ENCODE assay signal across 9 mouse cellular contexts in the genomic region with DNA sequence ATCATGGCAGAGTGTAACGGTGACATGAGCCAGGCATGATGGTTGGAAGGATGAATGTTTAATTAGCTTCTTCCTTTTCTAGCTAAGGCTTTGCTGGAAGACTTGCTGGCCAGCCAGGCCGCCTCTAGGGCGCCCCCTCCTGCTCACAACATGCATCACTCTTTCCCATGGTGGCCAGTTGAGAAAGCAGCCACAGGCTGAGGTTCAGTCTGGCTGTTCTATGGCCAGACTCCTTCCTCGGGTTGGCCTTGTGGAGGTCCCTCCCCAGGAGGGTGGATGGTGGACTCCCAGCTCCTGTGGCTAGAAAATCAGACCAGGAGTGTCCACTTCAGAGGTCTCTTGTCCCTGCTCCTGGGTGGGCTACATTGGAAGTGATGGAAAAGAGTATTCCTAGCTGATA. TPM values are rescaled to one million over a fixed set of nuclear protein-coding genes. Genes with fewer than 3 reads are reported as not detected.
A peak's percentile ranks its signal among the peaks of the same experiment; 100 is the strongest.
DNase-seq lines count a peak whose midpoint lies in the region; ATAC-seq and TF ChIP-seq lines count a peak whose summit lies in the region.
"Had no signal": no experiment of that assay in that cellular context is flagged by ENCODE, and none has a peak within 500 bp of the region (broad histone marks: within the 10 kb centered on the region; RNA-seq: fewer than 3 reads in every experiment).

No protein-coding gene starts in this region.

- TF ChIP-seq POLR2A in limb, embryonic 14.5 days (IDR thresholded peaks at IDR 0.05; ENCODE audit: borderline replicate concordance, extremely low read depth, insufficient read depth, insufficient read length) = no peak

- H3K27me3 ChIP-seq in hindbrain, postnatal 0 days (ENCODE audit: insufficient read depth, low read length) = no peaks in the 10 kb centered on the region
- H3K27me3 ChIP-seq in limb, embryonic 14.5 days (ENCODE audit: control insufficient read depth, insufficient read depth, low read length) = no peaks in the 10 kb centered on the region

- peak; percentile 74 for DNase-seq in layer of hippocampus, adult 11-12 months (ENCODE audit: low spot score)
- no peak for DNase-seq in layer of hippocampus, adult 9-10 months (ENCODE audit: low spot score)
- DNase-seq in cerebellum, adult 9-10 months = peak; percentile 75
- DNase-seq in frontal cortex, postnatal 10 days (ENCODE audit: low spot score in 2 of 2) = peak; percentile 52 to 72
- DNase-seq in hindbrain, postnatal 0 days (ENCODE audit: low spot score) = peak; percentile 81
- peak; percentile 41 for DNase-seq in limb, embryonic 14.5 days (ENCODE audit: low spot score)
- DNase-seq in naive thymus-derived CD4-positive, alpha-beta T cell, adult 2 months (ENCODE audit: low read depth) = peak; percentile 70
- DNase-seq in testis, postnatal 10 days (ENCODE audit: low spot score) = peak; percentile 90

- peak; percentile 91 for TF ChIP-seq CTCF in hindbrain, postnatal 0 days (IDR thresholded peaks at IDR 0.05; ENCODE audit: low read depth)

- no peaks in the 10 kb centered on the region for H3K9me3 ChIP-seq in hindbrain, postnatal 0 days (ENCODE audit: low read length)
- H3K9me3 ChIP-seq in limb, embryonic 14.5 days (ENCODE audit: control insufficient read depth, low read length) = no peaks in the 10 kb centered on the region

- H3K4me1 ChIP-seq in hindbrain, postnatal 0 days (ENCODE audit: insufficient read depth, low read length) = peaks cover 5% of the 10 kb centered on the region
- peaks cover 7% of the 10 kb centered on the region for H3K4me1 ChIP-seq in limb, embryonic 14.5 days (ENCODE audit: control insufficient read depth, insufficient read depth, low read length)

- no peak overlapping the region; the same call in 1 of the 2 replicates for H3K27ac ChIP-seq in hindbrain, postnatal 0 days
- H3K27ac ChIP-seq in limb, embryonic 14.5 days (replicated peaks; ENCODE audit: low read depth, low read length) = no peak overlapping the region

- H3K9ac ChIP-seq in hindbrain, postnatal 0 days (replicated peaks; ENCODE audit: low read length) = no peak overlapping the region
- no peak overlapping the region for H3K9ac ChIP-seq in limb, embryonic 14.5 days (ENCODE audit: low read depth, low read length, severe bottlenecking)

- H3K4me2 ChIP-seq in hindbrain, postnatal 0 days (ENCODE audit: low read depth, low read length) = no peak overlapping the region
- no peak overlapping the region for H3K4me2 ChIP-seq in limb, embryonic 14.5 days (replicated peaks; ENCODE audit: low read depth, low read length, severe bottlenecking)

- WGBS in hindbrain, postnatal 0 days = under 1% methylated on average over 4 of the region's 4 CpGs
- 4% methylated on average over 4 of the region's 4 CpGs for WGBS in limb, embryonic 14.5 days

- H3K4me3 ChIP-seq in hindbrain, postnatal 0 days (ENCODE audit: low read length) = no peak overlapping the region
- H3K4me3 ChIP-seq in limb, embryonic 14.5 days (replicated peaks; ENCODE audit: low read length) = no peak overlapping the region

- no peaks in the 10 kb centered on the region for H3K36me3 ChIP-seq in hindbrain, postnatal 0 days (ENCODE audit: insufficient read depth, low read length)
- no peaks in the 10 kb centered on the region for H3K36me3 ChIP-seq in limb, embryonic 14.5 days (ENCODE audit: control insufficient read depth, insufficient read depth, low read length)

- peak; percentile 30 for ATAC-seq in hindbrain, postnatal 0 days
- no peak for ATAC-seq in limb, embryonic 14.5 days (ENCODE audit: low FRiP score, low read depth)

RNA-seq across cellular contexts. Expression of gene Golt1a, which starts 2.8 kb away (rescaled TPM):
- not detected in 2 replicates for total RNA-seq in hindbrain, postnatal 0 days (2014; rRNA removed)
- 0.08 TPM in 1 of 2 replicates, not detected in the other for polyA plus RNA-seq in hindbrain, postnatal 0 days (2015; fragmentation: Nextera tagmentation; extraction: Ambion mirVana)
- polyA plus RNA-seq in limb, embryonic 14.5 days (2012; rRNA removed) = not detected in 2 replicates
- polyA plus RNA-seq in limb, embryonic 14.5 days (2014; fragmentation: Nextera tagmentation; extraction: Ambion mirVana) = not detected in 2 replicates
- total RNA-seq: neutrophil, adult 5-6 weeks had no signal

RNA-seq across cellular contexts. Expression of gene Kiss1, which starts 14.8 kb away (rescaled TPM):
- total RNA-seq in hindbrain, postnatal 0 days (2014; rRNA removed) = not detected in 2 replicates
- polyA plus RNA-seq in hindbrain, postnatal 0 days (2015; fragmentation: Nextera tagmentation; extraction: Ambion mirVana) = 1.4 TPM in 1 of 2 replicates, not detected in the other
- not detected in 2 replicates for polyA plus RNA-seq in limb, embryonic 14.5 days (2012; rRNA removed)
- not detected in 2 replicates for polyA plus RNA-seq in limb, embryonic 14.5 days (2014; fragmentation: Nextera tagmentation; extraction: Ambion mirVana)
- total RNA-seq: neutrophil, adult 5-6 weeks had no signal

RNA-seq across cellular contexts. Expression of gene Ren1, which starts 43.5 kb away (rescaled TPM):
- 0.58 and 1.1 TPM in 2 replicates for total RNA-seq in hindbrain, postnatal 0 days (2014; rRNA removed)
- 1.6 and 1.7 TPM in 2 replicates for polyA plus RNA-seq in hindbrain, postnatal 0 days (2015; fragmentation: Nextera tagmentation; extraction: Ambion mirVana)
- 0.58 and 2.8 TPM in 2 replicates for polyA plus RNA-seq in limb, embryonic 14.5 days (2012; rRNA removed)
- polyA plus RNA-seq in limb, embryonic 14.5 days (2014; fragmentation: Nextera tagmentation; extraction: Ambion mirVana) = 0.48 TPM in 1 of 2 replicates, not detected in the other
- total RNA-seq: neutrophil, adult 5-6 weeks had no signal

RNA-seq across cellular contexts. Expression of gene Etnk2, which starts 56.5 kb away (rescaled TPM):
- total RNA-seq in hindbrain, postnatal 0 days (2014; rRNA removed) = 36.7 and 49.7 TPM in 2 replicates
- 27.4 and 29.6 TPM in 2 replicates for polyA plus RNA-seq in hindbrain, postnatal 0 days (2015; fragmentation: Nextera tagmentation; extraction: Ambion mirVana)
- 1.4 TPM in 2 replicates for polyA plus RNA-seq in limb, embryonic 14.5 days (2012; rRNA removed)
- polyA plus RNA-seq in limb, embryonic 14.5 days (2014; fragmentation: Nextera tagmentation; extraction: Ambion mirVana) = 0.91 and 1.4 TPM in 2 replicates
- total RNA-seq: neutrophil, adult 5-6 weeks had no signal
